Mouse (Mus musculus) bone marrow, adult 2 months (tissue): ENCODE measurements around the gene Qprt. TPM values are rescaled to one million over a fixed set of nuclear protein-coding genes. Genes with fewer than 3 reads are reported as not detected.

Experiments
- H3K27ac ChIP-seq: fragments of 200-500 bp; 2 replicates; pipeline ENCODE4 v1.5.1; 2012; ENCODE audit warnings: low read depth, mild to moderate bottlenecking, control low read depth, inconsistent platforms, low read length; ENCODE audit not compliant: control insufficient read depth, poor library complexity, insufficient read depth
- H3K4me1 ChIP-seq: fragments of 200-500 bp; 2 replicates; pipeline ENCODE4 v1.6.1; 2011; ENCODE audit warnings: low read length; ENCODE audit not compliant: control insufficient read depth, insufficient read depth
- H3K4me3 ChIP-seq: fragments of 200-500 bp; replicated peaks from 2 replicates; pipeline ENCODE3; 2011; ENCODE audit warnings: mild to moderate bottlenecking, low read depth, low read length, control low read depth; ENCODE audit not compliant: control insufficient read depth
- CTCF ChIP-seq: fragments of 200-500 bp; IDR thresholded peaks from 2 replicates; pipeline ENCODE4 v1.5.1; 2011; ENCODE audit warnings: low read length, control low read depth; ENCODE audit not compliant: control insufficient read depth, insufficient read depth
- POLR2A ChIP-seq: fragments of 200-500 bp; IDR thresholded peaks from 2 replicates; pipeline ENCODE4 v1.6.1; 2011; ENCODE audit warnings: low read depth, mild to moderate bottlenecking, control low read depth, low read length, borderline replicate concordance; ENCODE audit not compliant: control insufficient read depth
- WGBS: fragments of 180-500 bp; shearing (Covaris S2); methylation state at CpG from one replicate; pipeline ENCODE4 v1.1.7; 2018; 5-methylcytosine and 5-hydroxymethylcytosine counted together
- polyA plus RNA-seq: library from polyadenylated mRNA; stranded (reverse); fragments of >200 nt; gene quantifications from 2 replicates; pipeline ENCODE4 v1.2.4, GENCODE M21; 2011; ENCODE audit warnings: low replicate concordance; ENCODE audit not compliant: missing spikeins, insufficient read depth, insufficient read length

The Qprt gene
- polyA plus RNA-seq, result 1.4 and 10.6 TPM in 2 replicates

- TF ChIP-seq POLR2A (no peak), CTCF (no peak)
- Histone ChIP-seq H3K27ac (no peak within 1 kb of the TSS), H3K4me3 (no peak within 1 kb of the TSS), H3K4me1 (no peaks in the 10 kb centered on the region; the same call in 1 of the 2 replicates)
- WGBS, result 63% methylated on average over 7 of the region's 7 CpGs
Measured at GRCm38 (mm10) chr7:127121911-127122270, at the start of gene Qprt. Qprt (minus strand) TSS chr7:127122226.

GRCm38 (mm10) chr7:127166501-127166900 is 44.5 kb upstream of the Qprt start:
- Histone ChIP-seq H3K4me1 (peaks cover 2% of the 10 kb centered on the region), H3K4me3 (no peak overlapping the region), H3K27ac (no peak overlapping the region)
- TF ChIP-seq POLR2A, result no peak
- WGBS, result 68% methylated on average over 5 of the region's 5 CpGs

GRCm38 (mm10) chr7:127165607-127166493 is 43.8 kb upstream of the Qprt start:
- WGBS, result 49% methylated on average over 12 of the region's 12 CpGs
- Histone ChIP-seq H3K4me1 (peaks cover 2% of the 10 kb centered on the region), H3K4me3 (no peak overlapping the region), H3K27ac (no peak overlapping the region)
- no peak for TF ChIP-seq CTCF
- TF ChIP-seq POLR2A, result no peak

GRCm38 (mm10) chr7:127164002-127164401 is 42.0 kb upstream of the Qprt start:
- no peak for TF ChIP-seq CTCF
- no peak for TF ChIP-seq POLR2A
- WGBS, result 73% methylated on average over 4 of the region's 4 CpGs
- H3K4me1 ChIP-seq, result peaks cover 2% of the 10 kb centered on the region
- no peak overlapping the region for H3K4me3 ChIP-seq
- no peak overlapping the region for H3K27ac ChIP-seq

- no peak overlapping the region for H3K4me3 ChIP-seq
- peaks cover 2% of the 10 kb centered on the region for H3K4me1 ChIP-seq
- no peak for TF ChIP-seq CTCF
- TF ChIP-seq POLR2A, result no peak
- H3K27ac ChIP-seq, result no peak overlapping the region
- WGBS, result 85% methylated on average over 5 of the region's 5 CpGs
Measured at GRCm38 (mm10) chr7:127162546-127162945, 40.5 kb upstream of the Qprt start.

GRCm38 (mm10) chr7:127157548-127157947 is 35.5 kb upstream of the Qprt start:
- TF ChIP-seq POLR2A (no peak), CTCF (no peak)
- 31% methylated on average over 4 of the region's 4 CpGs for WGBS
- Histone ChIP-seq H3K27ac (no peak overlapping the region), H3K4me1 (peaks cover 2% of the 10 kb centered on the region; the same call in 1 of the 2 replicates), H3K4me3 (no peak overlapping the region)

- no peak overlapping the region for H3K27ac ChIP-seq
- H3K4me1 ChIP-seq, result peaks cover 2% of the 10 kb centered on the region; the same call in 1 of the 2 replicates
- TF ChIP-seq CTCF (no peak), POLR2A (no peak)
- no peak overlapping the region for H3K4me3 ChIP-seq
- 67% methylated on average over 3 of the region's 3 CpGs for WGBS
Measured at GRCm38 (mm10) chr7:127153477-127153876, 31.5 kb upstream of the Qprt start.

- Histone ChIP-seq H3K4me3 (no peak overlapping the region), H3K27ac (no peak overlapping the region), H3K4me1 (peaks cover 4% of the 10 kb centered on the region; the same call in 1 of the 2 replicates)
- TF ChIP-seq CTCF, result no peak
- no peak for TF ChIP-seq POLR2A
- WGBS, result 91% methylated on average over 6 of the region's 6 CpGs
Measured at GRCm38 (mm10) chr7:127152464-127152863, 30.4 kb upstream of the Qprt start.
